Mouse (Mus musculus): ENCODE results near the gene Grk5.

GRCm38 (mm10) chr19:60973508-60973907 is 84.0 kb downstream of the Grk5 start:
- TF ChIP-seq EP300 (IDR thresholded peaks at IDR 0.05; ENCODE audit: low read depth), result no peak
- TF ChIP-seq CTCF (IDR thresholded peaks at IDR 0.05; ENCODE audit: low read depth), result no peak

Data from liver, embryonic 14.5 days (tissue).